Mouse (Mus musculus): ENCODE measurements around the gene Gdf15. TPM values are rescaled to one million over a fixed set of nuclear protein-coding genes. Genes with fewer than 3 reads are reported as not detected.
"Not testable (repeated sequence)": the region's sequence is repeated elsewhere in the genome, so short reads cannot be mapped to it uniquely, and the experiment has no call there.

Gdf15 gene
- polyA plus RNA-seq, 1 experiment from 2014 or later = 0.33 TPM

GRCm38 (mm10) chr8:70593173-70593572 is 39.1 kb downstream of the Gdf15 start:
- WGBS = 54% methylated on average over 8 of the region's 8 CpGs
- Histone ChIP-seq H3K4me3 (ENCODE audit: low read depth, low read length) (no peak overlapping the region), H3K27me3 (ENCODE audit: control insufficient read depth, insufficient read depth, low read length) (no peaks in the 10 kb centered on the region), H3K36me3 (ENCODE audit: control insufficient read depth, insufficient read depth, low read length) (peaks cover 11% of the 10 kb centered on the region; the same call in 1 of the 2 replicates), H3K4me2 (replicated peaks; ENCODE audit: low read depth) (no peak overlapping the region), H3K9ac (ENCODE audit: low read length) (no peak overlapping the region; the same call in 1 of the 2 replicates), H3K9me3 (ENCODE audit: control insufficient read depth, low read length) (no peaks in the 10 kb centered on the region), H3K27ac (replicated peaks) (peak overlapping the region; percentile 56), H3K4me1 (replicated peaks; ENCODE audit: control insufficient read depth, insufficient read depth) (0 out of 2 replicates have a peak, but pooled peaks cover 5% of the 10 kb centered on the region)
- no peak for ATAC-seq (ENCODE audit: low FRiP score, low TSS enrichment)
- TF ChIP-seq EP300 (optimal IDR thresholded peaks at IDR 0.05) = no peak
- no peak for TF ChIP-seq CTCF (IDR thresholded peaks at IDR 0.05; ENCODE audit: low read depth)
- DNase-seq (ENCODE audit: low spot score) = no peak

GRCm38 (mm10) chr8:70591569-70591968 is 40.7 kb downstream of the Gdf15 start:
- ATAC-seq (ENCODE audit: low FRiP score, low TSS enrichment) (no peak), DNase-seq (ENCODE audit: low spot score) (no peak)
- WGBS = 76% methylated on average over 12 of the region's 12 CpGs
- H3K9ac ChIP-seq (ENCODE audit: low read length) = no peak overlapping the region
- no peak overlapping the region for H3K4me2 ChIP-seq (replicated peaks; ENCODE audit: low read depth)
- TF ChIP-seq EP300 (optimal IDR thresholded peaks at IDR 0.05) (no peak), CTCF (IDR thresholded peaks at IDR 0.05; ENCODE audit: low read depth) (no peak)
- peaks cover 15% of the 10 kb centered on the region; the same call in 1 of the 2 replicates for H3K36me3 ChIP-seq (ENCODE audit: control insufficient read depth, insufficient read depth, low read length)
- no peak overlapping the region for H3K4me3 ChIP-seq (ENCODE audit: low read depth, low read length)
- no peaks in the 10 kb centered on the region for H3K27me3 ChIP-seq (ENCODE audit: control insufficient read depth, insufficient read depth, low read length)
- no peak overlapping the region for H3K27ac ChIP-seq (replicated peaks)
- H3K4me1 ChIP-seq (replicated peaks; ENCODE audit: control insufficient read depth, insufficient read depth) = no peaks in the 10 kb centered on the region
- H3K9me3 ChIP-seq (ENCODE audit: control insufficient read depth, low read length) = no peaks in the 10 kb centered on the region

GRCm38 (mm10) chr8:70587955-70588354 is 44.3 kb downstream of the Gdf15 start:
- H3K9ac ChIP-seq (ENCODE audit: low read length); DNase-seq (ENCODE audit: low spot score); H3K4me2 ChIP-seq (replicated peaks; ENCODE audit: low read depth); H3K4me1 ChIP-seq (replicated peaks; ENCODE audit: control insufficient read depth, insufficient read depth); H3K27ac ChIP-seq (replicated peaks); ATAC-seq (ENCODE audit: low FRiP score, low TSS enrichment); H3K4me3 ChIP-seq (ENCODE audit: low read depth, low read length); H3K27me3 ChIP-seq (ENCODE audit: control insufficient read depth, insufficient read depth, low read length); H3K9me3 ChIP-seq (ENCODE audit: control insufficient read depth, low read length): not testable (repeated sequence)
- 96% methylated on average over 4 of the region's 4 CpGs for WGBS
- H3K36me3 ChIP-seq (ENCODE audit: control insufficient read depth, insufficient read depth, low read length) = peaks cover 27% of the 10 kb centered on the region

- H3K4me2 ChIP-seq (replicated peaks; ENCODE audit: low read depth) = no peak overlapping the region
- TF ChIP-seq CTCF (IDR thresholded peaks at IDR 0.05; ENCODE audit: low read depth) (peak; percentile 87), EP300 (optimal IDR thresholded peaks at IDR 0.05) (no peak)
- peak; percentile 67 for ATAC-seq (ENCODE audit: low FRiP score, low TSS enrichment)
- WGBS = 37% methylated on average over 7 of the region's 7 CpGs
- H3K9me3 ChIP-seq (ENCODE audit: control insufficient read depth, low read length) = no peaks in the 10 kb centered on the region
- no peak overlapping the region for H3K27ac ChIP-seq (replicated peaks)
- H3K36me3 ChIP-seq (ENCODE audit: control insufficient read depth, insufficient read depth, low read length) = peaks cover 20% of the 10 kb centered on the region
- no peak overlapping the region for H3K4me3 ChIP-seq (ENCODE audit: low read depth, low read length)
- H3K9ac ChIP-seq (ENCODE audit: low read length) = no peak overlapping the region
- DNase-seq (ENCODE audit: low spot score) = peak; percentile 67
- H3K27me3 ChIP-seq (ENCODE audit: control insufficient read depth, insufficient read depth, low read length) = no peaks in the 10 kb centered on the region
- no peaks in the 10 kb centered on the region for H3K4me1 ChIP-seq (replicated peaks; ENCODE audit: control insufficient read depth, insufficient read depth)
These were observed 47.0 kb downstream of the Gdf15 start for GRCm38 (mm10) chr8:70585258-70585652.

- Histone ChIP-seq H3K27ac (replicated peaks) (no peak overlapping the region), H3K4me2 (replicated peaks; ENCODE audit: low read depth) (no peak overlapping the region), H3K9me3 (ENCODE audit: control insufficient read depth, low read length) (no peaks in the 10 kb centered on the region), H3K4me1 (replicated peaks; ENCODE audit: control insufficient read depth, insufficient read depth) (no peaks in the 10 kb centered on the region), H3K36me3 (ENCODE audit: control insufficient read depth, insufficient read depth, low read length) (peaks cover 22% of the 10 kb centered on the region), H3K4me3 (ENCODE audit: low read depth, low read length) (no peak overlapping the region), H3K27me3 (ENCODE audit: control insufficient read depth, insufficient read depth, low read length) (no peaks in the 10 kb centered on the region), H3K9ac (ENCODE audit: low read length) (no peak overlapping the region)
- DNase-seq (ENCODE audit: low spot score) = no peak
- 0 out of 2 replicates have a peak, but pooled peaks have one; percentile 3 for ATAC-seq (ENCODE audit: low FRiP score, low TSS enrichment)
- TF ChIP-seq CTCF (IDR thresholded peaks at IDR 0.05; ENCODE audit: low read depth) (no peak), EP300 (optimal IDR thresholded peaks at IDR 0.05) (no peak)
- WGBS = 78% methylated on average over 9 of the region's 9 CpGs
These were observed 47.5 kb downstream of the Gdf15 start for GRCm38 (mm10) chr8:70584606-70585257.
